ENCODE assay signal across 10 mouse cellular contexts in genomic region chr6:89236226-89236625, GRCm38 (mm10).
DNase-seq lines count a peak whose midpoint lies in the region; ATAC-seq lines count a peak whose summit lies in the region.
"Had no signal": no experiment of that assay in that cellular context is flagged by ENCODE, and none has a peak within 500 bp of the region (broad histone marks: within the 10 kb centered on the region; RNA-seq: fewer than 3 reads in every experiment).

No protein-coding gene starts in this region.

- 11% methylated on average over 8 of the region's 8 CpGs for WGBS in midbrain, embryonic 10.5 days

- peak overlapping the region; percentile 77 for H3K27ac ChIP-seq in midbrain, embryonic 10.5 days (replicated peaks)
- H3K27ac ChIP-seq: liver, embryonic 15.5 days had no signal

- H3K27me3 ChIP-seq in midbrain, embryonic 10.5 days (ENCODE audit: low read depth, poor library complexity, severe bottlenecking), result peaks cover 37% of the 10 kb centered on the region

- H3K36me3 ChIP-seq in midbrain, embryonic 10.5 days, result no peaks in the 10 kb centered on the region
- H3K36me3 ChIP-seq: liver, embryonic 15.5 days had no signal

- peak; percentile 29 for DNase-seq in embryo, embryonic 10 days (ENCODE audit: low spot score)
- DNase-seq in embryo, embryonic 9.5 days (ENCODE audit: extremely low spot score), result no peak
- peak; percentile 24 to 32 for DNase-seq in right cerebral cortex, postnatal 10 days (ENCODE audit: low spot score in 2 of 2)
- DNase-seq in right cerebral cortex, postnatal 36 days (ENCODE audit: low spot score in 2 of 2), result no peak
- DNase-seq in midbrain, embryonic 10.5 days (ENCODE audit: low spot score), result peak; percentile 32
- peak; percentile 19 for DNase-seq in retina, postnatal 1 day
- DNase-seq in layer of hippocampus, adult 11-12 months (ENCODE audit: low spot score), result no peak

- no peak for ATAC-seq in megakaryocyte progenitor cell, adult 5-6 weeks (replicated peaks; ENCODE audit: poor library complexity)

- peaks cover 59% of the 10 kb centered on the region for H3K4me1 ChIP-seq in midbrain, embryonic 10.5 days
- H3K4me1 ChIP-seq: liver, embryonic 15.5 days; megakaryocyte, embryonic 14.5 days had no signal

- no peaks in the 10 kb centered on the region for H3K9me3 ChIP-seq in midbrain, embryonic 10.5 days (replicated peaks)
- H3K9me3 ChIP-seq: liver, embryonic 15.5 days had no signal

- peak overlapping the region; percentile 41; the same call in 1 of the 2 replicates for H3K4me3 ChIP-seq in midbrain, embryonic 10.5 days
- H3K4me3 ChIP-seq: liver, embryonic 15.5 days; megakaryocyte, embryonic 14.5 days had no signal

Comparison
In these comparisons a context has a peak if more than half of its experiments do, and no peak if none do; other contexts are left out.
1. DNase-seq: peak in embryo, embryonic 10 days (single experiment), right cerebral cortex, postnatal 10 days (2 of 2), midbrain, embryonic 10.5 days (single experiment) and retina, postnatal 1 day (single experiment); none in embryo, embryonic 9.5 days (single experiment), right cerebral cortex, postnatal 36 days (0 of 2) and layer of hippocampus, adult 11-12 months (single experiment).